Mouse (Mus musculus): ENCODE measurements around the gene Zbed4. TPM values are rescaled to one million over a fixed set of nuclear protein-coding genes. Genes with fewer than 3 reads are reported as not detected.
"Not testable (repeated sequence)": the region's sequence is repeated elsewhere in the genome, so short reads cannot be mapped to it uniquely, and the experiment has no call there.

Zbed4 gene
- polyA plus RNA-seq, 1 experiment from 2014 or later, result 14.2 TPM

- Histone ChIP-seq H3K27ac (ENCODE audit: low read length) (peak overlapping the region; percentile 88), H3K4me1 (ENCODE audit: control insufficient read depth, insufficient read depth, low read length) (peaks cover 27% of the 10 kb centered on the region), H3K27me3 (ENCODE audit: control insufficient read depth, insufficient read depth, low read depth, low read length) (no peaks in the 10 kb centered on the region), H3K36me3 (ENCODE audit: control insufficient read depth, insufficient read depth, low read length) (peaks cover 20% of the 10 kb centered on the region), H3K9ac (ENCODE audit: low read depth, low read length) (peak overlapping the region; percentile 92), H3K4me3 (ENCODE audit: low read depth, low read length) (peak overlapping the region; percentile 100), H3K9me3 (replicated peaks; ENCODE audit: control insufficient read depth, low read length, poor library complexity, severe bottlenecking) (no peaks in the 10 kb centered on the region), H3K4me2 (ENCODE audit: low read length) (peak overlapping the region; percentile 96)
- ATAC-seq, result peak; percentile 55; the same call in 1 of the 2 replicates
- WGBS, result under 1% methylated on average over 65 of the region's 86 CpGs
Observed at GRCm38 (mm10) chr15:88733041-88733751, 18.3 kb upstream of the Zbed4 start.

- Histone ChIP-seq H3K27ac (ENCODE audit: low read length) (peak within 1 kb of the TSS; percentile 88), H3K9me3 (replicated peaks; ENCODE audit: control insufficient read depth, low read length, poor library complexity, severe bottlenecking) (no peaks in the 10 kb centered on the region), H3K36me3 (ENCODE audit: control insufficient read depth, insufficient read depth, low read length) (peaks cover 15% of the 10 kb centered on the region), H3K4me3 (ENCODE audit: low read depth, low read length) (peak within 1 kb of the TSS; percentile 100), H3K4me2 (ENCODE audit: low read length) (peak within 1 kb of the TSS; percentile 96), H3K9ac (ENCODE audit: low read depth, low read length) (peak within 1 kb of the TSS; percentile 92), H3K27me3 (ENCODE audit: control insufficient read depth, insufficient read depth, low read depth, low read length) (no peaks in the 10 kb centered on the region), H3K4me1 (ENCODE audit: control insufficient read depth, insufficient read depth, low read length) (peaks cover 27% of the 10 kb centered on the region)
- ATAC-seq, result peak; percentile 83
- WGBS, result 0% methylated on average over 46 of the region's 103 CpGs
Observed at GRCm38 (mm10) chr15:88733834-88734571, 17.5 kb upstream of the Zbed4 start, which contains the start of gene Brd1. Gene Brd1 (minus strand): TSS chr15:88734233.

- no peaks in the 10 kb centered on the region for H3K9me3 ChIP-seq (replicated peaks; ENCODE audit: control insufficient read depth, low read length, poor library complexity, severe bottlenecking)
- no peak overlapping the region for H3K4me3 ChIP-seq (ENCODE audit: low read depth, low read length)
- no peaks in the 10 kb centered on the region for H3K27me3 ChIP-seq (ENCODE audit: control insufficient read depth, insufficient read depth, low read depth, low read length)
- H3K27ac ChIP-seq (ENCODE audit: low read length), result no peak overlapping the region
- ATAC-seq, result no peak
- WGBS, result 71% methylated on average over 4 of the region's 4 CpGs
- no peak overlapping the region for H3K4me2 ChIP-seq (ENCODE audit: low read length)
- H3K36me3 ChIP-seq (ENCODE audit: control insufficient read depth, insufficient read depth, low read length), result no peaks in the 10 kb centered on the region
- H3K4me1 ChIP-seq (ENCODE audit: control insufficient read depth, insufficient read depth, low read length), result peaks cover 21% of the 10 kb centered on the region
- no peak overlapping the region for H3K9ac ChIP-seq (ENCODE audit: low read depth, low read length)
Observed at GRCm38 (mm10) chr15:88736166-88736565, 15.3 kb upstream of the Zbed4 start.

GRCm38 (mm10) chr15:88738466-88738865, 13.0 kb upstream of the Zbed4 start:
- no peaks in the 10 kb centered on the region for H3K9me3 ChIP-seq (replicated peaks; ENCODE audit: control insufficient read depth, low read length, poor library complexity, severe bottlenecking)
- H3K36me3 ChIP-seq (ENCODE audit: control insufficient read depth, insufficient read depth, low read length), result no peaks in the 10 kb centered on the region
- no peak overlapping the region for H3K9ac ChIP-seq (ENCODE audit: low read depth, low read length)
- no peak for ATAC-seq
- H3K4me1 ChIP-seq (ENCODE audit: control insufficient read depth, insufficient read depth, low read length), result peaks cover 4% of the 10 kb centered on the region
- WGBS, result 53% methylated on average over 2 of the region's 2 CpGs
- H3K4me3 ChIP-seq (ENCODE audit: low read depth, low read length), result no peak overlapping the region
- H3K27ac ChIP-seq (ENCODE audit: low read length), result no peak overlapping the region
- no peaks in the 10 kb centered on the region for H3K27me3 ChIP-seq (ENCODE audit: control insufficient read depth, insufficient read depth, low read depth, low read length)
- H3K4me2 ChIP-seq (ENCODE audit: low read length), result no peak overlapping the region

GRCm38 (mm10) chr15:88741366-88741765, 10.1 kb upstream of the Zbed4 start:
- 56% methylated on average over 6 of the region's 6 CpGs for WGBS
- Histone ChIP-seq H3K27ac (ENCODE audit: low read length) (no peak overlapping the region), H3K9ac (ENCODE audit: low read depth, low read length) (no peak overlapping the region), H3K4me3 (ENCODE audit: low read depth, low read length) (no peak overlapping the region), H3K27me3 (ENCODE audit: control insufficient read depth, insufficient read depth, low read depth, low read length) (no peaks in the 10 kb centered on the region), H3K9me3 (replicated peaks; ENCODE audit: control insufficient read depth, low read length, poor library complexity, severe bottlenecking) (no peaks in the 10 kb centered on the region), H3K4me2 (ENCODE audit: low read length) (no peak overlapping the region), H3K36me3 (ENCODE audit: control insufficient read depth, insufficient read depth, low read length) (no peaks in the 10 kb centered on the region), H3K4me1 (ENCODE audit: control insufficient read depth, insufficient read depth, low read length) (no peaks in the 10 kb centered on the region)
- ATAC-seq, result no peak

GRCm38 (mm10) chr15:88743371-88743770, 8.1 kb upstream of the Zbed4 start:
- H3K4me1 ChIP-seq (ENCODE audit: control insufficient read depth, insufficient read depth, low read length); H3K27ac ChIP-seq (ENCODE audit: low read length); H3K9me3 ChIP-seq (replicated peaks; ENCODE audit: control insufficient read depth, low read length, poor library complexity, severe bottlenecking); H3K27me3 ChIP-seq (ENCODE audit: control insufficient read depth, insufficient read depth, low read depth, low read length); H3K9ac ChIP-seq (ENCODE audit: low read depth, low read length); H3K4me3 ChIP-seq (ENCODE audit: low read depth, low read length); H3K4me2 ChIP-seq (ENCODE audit: low read length); ATAC-seq; H3K36me3 ChIP-seq (ENCODE audit: control insufficient read depth, insufficient read depth, low read length): not testable (repeated sequence)
- WGBS, result 94% methylated on average over 5 of the region's 5 CpGs

GRCm38 (mm10) chr15:88745347-88745746, 6.1 kb upstream of the Zbed4 start:
- no peak overlapping the region for H3K9ac ChIP-seq (ENCODE audit: low read depth, low read length)
- H3K27me3 ChIP-seq (ENCODE audit: control insufficient read depth, insufficient read depth, low read depth, low read length), result no peaks in the 10 kb centered on the region
- no peaks in the 10 kb centered on the region; the same call in 1 of the 2 replicates for H3K4me1 ChIP-seq (ENCODE audit: control insufficient read depth, insufficient read depth, low read length)
- no peaks in the 10 kb centered on the region for H3K9me3 ChIP-seq (replicated peaks; ENCODE audit: control insufficient read depth, low read length, poor library complexity, severe bottlenecking)
- H3K27ac ChIP-seq (ENCODE audit: low read length), result no peak overlapping the region
- H3K4me3 ChIP-seq (ENCODE audit: low read depth, low read length), result no peak overlapping the region
- H3K36me3 ChIP-seq (ENCODE audit: control insufficient read depth, insufficient read depth, low read length), result no peaks in the 10 kb centered on the region
- no peak overlapping the region for H3K4me2 ChIP-seq (ENCODE audit: low read length)
- 84% methylated on average over 3 of the region's 3 CpGs for WGBS
- ATAC-seq, result no peak

GRCm38 (mm10) chr15:88745926-88746325, 5.5 kb upstream of the Zbed4 start:
- Histone ChIP-seq H3K36me3 (ENCODE audit: control insufficient read depth, insufficient read depth, low read length) (no peaks in the 10 kb centered on the region), H3K4me1 (ENCODE audit: control insufficient read depth, insufficient read depth, low read length) (peaks cover 5% of the 10 kb centered on the region), H3K9ac (ENCODE audit: low read depth, low read length) (no peak overlapping the region), H3K4me2 (ENCODE audit: low read length) (no peak overlapping the region), H3K27ac (ENCODE audit: low read length) (no peak overlapping the region), H3K4me3 (ENCODE audit: low read depth, low read length) (no peak overlapping the region), H3K9me3 (replicated peaks; ENCODE audit: control insufficient read depth, low read length, poor library complexity, severe bottlenecking) (no peaks in the 10 kb centered on the region), H3K27me3 (ENCODE audit: control insufficient read depth, insufficient read depth, low read depth, low read length) (no peaks in the 10 kb centered on the region)
- ATAC-seq, result no peak
- WGBS, result 51% methylated on average over 3 of the region's 3 CpGs

- H3K9me3 ChIP-seq (replicated peaks; ENCODE audit: control insufficient read depth, low read length, poor library complexity, severe bottlenecking); H3K4me3 ChIP-seq (ENCODE audit: low read depth, low read length); H3K4me2 ChIP-seq (ENCODE audit: low read length); ATAC-seq; H3K9ac ChIP-seq (ENCODE audit: low read depth, low read length); H3K27me3 ChIP-seq (ENCODE audit: control insufficient read depth, insufficient read depth, low read depth, low read length); H3K27ac ChIP-seq (ENCODE audit: low read length); H3K36me3 ChIP-seq (ENCODE audit: control insufficient read depth, insufficient read depth, low read length): not testable (repeated sequence)
- peaks cover 18% of the 10 kb centered on the region for H3K4me1 ChIP-seq (ENCODE audit: control insufficient read depth, insufficient read depth, low read length)
- WGBS, result 95% methylated on average over 8 of the region's 8 CpGs
Observed at GRCm38 (mm10) chr15:88749617-88750016, 1.8 kb upstream of the Zbed4 start.

All from midbrain, embryonic 16.5 days (tissue).